Mouse (Mus musculus) stomach, adult 2 months (tissue): Measurements from ENCODE around the gene Tmem158. TPM values are rescaled to one million over a fixed set of nuclear protein-coding genes. Genes with fewer than 3 reads are reported as not detected.

Experiments
- polyA plus RNA-seq: library from polyadenylated mRNA; depleted of rRNA; stranded (reverse); fragments of >200 nt; gene quantifications from 2 replicates; pipeline ENCODE4 v1.2.3, GENCODE M21; 2012; rRNA removed

The Tmem158 gene
- polyA plus RNA-seq = 12.4 and 28.2 TPM in 2 replicates

GRCm38 (mm10) chr9:123260611-123261021, at the start of gene Tmem158:
TSS of gene Tmem158 (minus strand) at chr9:123260764.

GRCm38 (mm10) chr9:123215621-123216440, 44.7 kb downstream of the Tmem158 start, which contains the start of gene Cdcp1:
TSS of gene Cdcp1 (minus strand) at chr9:123216038.

Other genes starting within 250 kb of the Tmem158 start
- gene Tmem42, start 239.4 kb downstream of the Tmem158 start, polyA plus RNA-seq = 7.4 and 12.7 TPM in 2 replicates
- 0.10 TPM in 1 of 2 replicates, not detected in the other for gene Tgm4, start 226.0 kb downstream of the Tmem158 start, polyA plus RNA-seq
- 88.3 and 186 TPM in 2 replicates for gene Zdhhc3, start 147.6 kb downstream of the Tmem158 start, polyA plus RNA-seq
- gene Exosc7, start 147.5 kb downstream of the Tmem158 start, polyA plus RNA-seq = 5.0 and 6.6 TPM in 2 replicates
- gene Clec3b, start 109.8 kb downstream of the Tmem158 start, polyA plus RNA-seq = 84.1 and 84.3 TPM in 2 replicates
- 8.0 and 11.1 TPM in 2 replicates for gene Cdcp1, start 44.7 kb downstream of the Tmem158 start, polyA plus RNA-seq
- 58.1 and 141 TPM in 2 replicates for gene Lars2, start 106.2 kb upstream of the Tmem158 start, polyA plus RNA-seq
- 19.3 and 20.6 TPM in 2 replicates for gene Limd1, start 217.9 kb upstream of the Tmem158 start, polyA plus RNA-seq